Mouse (Mus musculus) megakaryocyte-erythroid progenitor cell, adult 5-6 weeks (primary cell): ENCODE measurements at regions not wholly inside any gene's neighbourhood (a gene's known extent, or its start where the extent isn't known, plus 50 kb on each side); places are given as distances from the start of the nearest gene placed in this dataset.

Source experiments
- ATAC-seq: replicated peaks from 2 replicates; pipeline ENCODE4 v1.8.0; 2016; ENCODE audit warnings: mild to moderate bottlenecking, inconsistent platforms; ENCODE audit not compliant: severe bottlenecking, poor library complexity, low FRiP score, low TSS enrichment

GRCm38 (mm10) chr2:179277204-179277886 is 164.9 kb upstream of the Cdh4 start:
- no peak for ATAC-seq

GRCm38 (mm10) chr2:179277887-179278282 is 164.3 kb upstream of the Cdh4 start:
- no peak for ATAC-seq

- ATAC-seq = no peak
Measured at GRCm38 (mm10) chr2:179282276-179282675, 160.0 kb upstream of the Cdh4 start.

GRCm38 (mm10) chr2:179290394-179290793 is 151.8 kb upstream of the Cdh4 start:
- ATAC-seq = no peak

GRCm38 (mm10) chr2:179291046-179291563 is 151.1 kb upstream of the Cdh4 start:
- no peak for ATAC-seq

- ATAC-seq = no peak
Measured at GRCm38 (mm10) chr2:179291958-179292357, 150.3 kb upstream of the Cdh4 start.

- no peak for ATAC-seq
Measured at GRCm38 (mm10) chr2:179292566-179292965, 149.7 kb upstream of the Cdh4 start.

GRCm38 (mm10) chr2:179293114-179293513 is 149.1 kb upstream of the Cdh4 start:
- ATAC-seq = no peak

GRCm38 (mm10) chr2:179297057-179297456 is 145.2 kb upstream of the Cdh4 start:
- ATAC-seq = no peak

- no peak for ATAC-seq
Measured at GRCm38 (mm10) chr2:179303765-179304164, 138.5 kb upstream of the Cdh4 start.

- ATAC-seq = no peak
Measured at GRCm38 (mm10) chr2:179307286-179307931, 134.8 kb upstream of the Cdh4 start.

- no peak for ATAC-seq
Measured at GRCm38 (mm10) chr2:179307932-179308303, 134.3 kb upstream of the Cdh4 start.

- no peak for ATAC-seq
Measured at GRCm38 (mm10) chr2:179318046-179318445, 124.2 kb upstream of the Cdh4 start.

GRCm38 (mm10) chr2:179325242-179325641 is 117.0 kb upstream of the Cdh4 start:
- no peak for ATAC-seq

- no peak for ATAC-seq
Measured at GRCm38 (mm10) chr2:179332872-179333489, 109.2 kb upstream of the Cdh4 start.

GRCm38 (mm10) chr2:179333587-179333986 is 108.6 kb upstream of the Cdh4 start:
- ATAC-seq = no peak

- ATAC-seq = no peak
Measured at GRCm38 (mm10) chr2:179336235-179336634, 106.0 kb upstream of the Cdh4 start.

GRCm38 (mm10) chr2:179352676-179353075 is 89.6 kb upstream of the Cdh4 start:
- no peak for ATAC-seq

- ATAC-seq = no peak
Measured at GRCm38 (mm10) chr2:179354866-179355265, 87.4 kb upstream of the Cdh4 start.

- ATAC-seq = no peak
Measured at GRCm38 (mm10) chr2:179370882-179371546, 71.2 kb upstream of the Cdh4 start.
